Mouse (Mus musculus) adrenal gland, adult 8-10 months (tissue): Measurements from ENCODE around the gene Eng. TPM values are rescaled to one million over a fixed set of nuclear protein-coding genes. Genes with fewer than 3 reads are reported as not detected.

Source experiments
- DNase-seq: peaks from one replicate; pipeline ENCODE4 v3.0.0; 2022
- total RNA-seq, 4 experiments: library from RNA; stranded (reverse); gene quantifications; 2 replicates each; pipeline ENCODE4 v1.2.4; 2022

Eng gene
- total RNA-seq, 4 experiments from 2014 or later = 96.0 to 134 (median 120) TPM

GRCm38 (mm10) chr2:32711301-32712056 lies 65.1 kb downstream of the Eng start:
- no peak for DNase-seq

- peak; percentile 72 for DNase-seq
Measured at GRCm38 (mm10) chr2:32712108-32712551, 65.7 kb downstream of the Eng start.

- peak; percentile 90 for DNase-seq
Measured at GRCm38 (mm10) chr2:32712586-32712933, 66.2 kb downstream of the Eng start.

- peak; percentile 86 for DNase-seq
Measured at GRCm38 (mm10) chr2:32712934-32713817, 66.8 kb downstream of the Eng start, which contains the start of gene Cdk9. Cdk9 (minus strand) TSS chr2:32713076.

GRCm38 (mm10) chr2:32714117-32714986 lies 68.0 kb downstream of the Eng start:
- no peak for DNase-seq

GRCm38 (mm10) chr2:32714987-32715425 lies 68.6 kb downstream of the Eng start:
- DNase-seq = no peak

- no peak for DNase-seq
Measured at GRCm38 (mm10) chr2:32718761-32719160, 72.4 kb downstream of the Eng start.

GRCm38 (mm10) chr2:32720053-32720452 lies 73.7 kb downstream of the Eng start:
- DNase-seq = no peak

GRCm38 (mm10) chr2:32720681-32721229 lies 74.4 kb downstream of the Eng start, which contains the start of gene Sh2d3c:
Sh2d3c (plus strand) TSS chr2:32721055.
- no peak for DNase-seq

- DNase-seq = no peak
Measured at GRCm38 (mm10) chr2:32722046-32722445, 75.7 kb downstream of the Eng start.

- no peak for DNase-seq
Measured at GRCm38 (mm10) chr2:32722581-32722980, 76.2 kb downstream of the Eng start.

GRCm38 (mm10) chr2:32724149-32724548 lies 77.8 kb downstream of the Eng start:
- no peak for DNase-seq

- no peak for DNase-seq
Measured at GRCm38 (mm10) chr2:32724832-32725790, 78.7 kb downstream of the Eng start.

GRCm38 (mm10) chr2:32727435-32727834 lies 81.0 kb downstream of the Eng start:
- DNase-seq = peak; percentile 95

GRCm38 (mm10) chr2:32728463-32728862 lies 82.1 kb downstream of the Eng start:
- DNase-seq = peak; percentile 60

GRCm38 (mm10) chr2:32729547-32729946 lies 83.2 kb downstream of the Eng start:
- DNase-seq = no peak

- DNase-seq = no peak
Measured at GRCm38 (mm10) chr2:32730854-32731253, 84.5 kb downstream of the Eng start.

- no peak for DNase-seq
Measured at GRCm38 (mm10) chr2:32731911-32732310, 85.5 kb downstream of the Eng start.
